Mouse (Mus musculus) heart, embryonic 13.5 days (tissue): ENCODE measurements around the gene Bbs10. TPM values are rescaled to one million over a fixed set of nuclear protein-coding genes. Genes with fewer than 3 reads are reported as not detected.

ENCODE experiments used
- ATAC-seq: fragments of 200-750 bp; cut with Nextera tagmentation; 2 replicates; pipeline ENCODE4 v1.8.0; 2017; ENCODE audit warnings: moderate TSS enrichment; ENCODE audit not compliant: insufficient number of reproducible peaks, low FRiP score, low TSS enrichment; ENCODE audit errors: extremely low read depth
- H3K27ac ChIP-seq: fragments of 300-500 bp; sonication (generic); replicated peaks from 2 replicates; pipeline ENCODE4 v1.5.1; 2015; ENCODE audit warnings: moderate library complexity, mild to moderate bottlenecking, inconsistent platforms
- H3K27me3 ChIP-seq: fragments of 300-500 bp; sonication (generic); replicated peaks from 2 replicates; pipeline ENCODE4 v1.6.1; 2015; ENCODE audit warnings: mild to moderate bottlenecking, inconsistent platforms
- H3K36me3 ChIP-seq: fragments of 300-500 bp; sonication (generic); 2 replicates; pipeline ENCODE4 v1.6.1; 2015; ENCODE audit warnings: mild to moderate bottlenecking, inconsistent platforms
- H3K4me1 ChIP-seq: fragments of 300-500 bp; sonication (generic); 2 replicates; pipeline ENCODE4 v1.6.1; 2015; ENCODE audit warnings: inconsistent platforms
- H3K4me2 ChIP-seq: fragments of 300-500 bp; sonication (generic); 2 replicates; pipeline ENCODE4 v1.6.1; 2015; ENCODE audit warnings: inconsistent platforms, mild to moderate bottlenecking, moderate library complexity
- H3K4me3 ChIP-seq: fragments of 300-500 bp; sonication (generic); 2 replicates; pipeline ENCODE4 v1.5.1; 2015; ENCODE audit warnings: moderate library complexity, mild to moderate bottlenecking, inconsistent platforms
- H3K9ac ChIP-seq: fragments of 300-500 bp; sonication (generic); 2 replicates; pipeline ENCODE4 v1.6.1; 2015; ENCODE audit warnings: inconsistent platforms, mild to moderate bottlenecking, moderate library complexity
- H3K9me3 ChIP-seq: fragments of 300-500 bp; sonication (generic); 2 replicates; pipeline ENCODE4 v1.6.1; 2016; ENCODE audit warnings: inconsistent platforms
- WGBS: fragments of 180-500 bp; shearing (Covaris S2); methylation state at CpG from one replicate; pipeline ENCODE4 v1.1.7; 2015; ENCODE audit warnings: mixed read lengths; 5-methylcytosine and 5-hydroxymethylcytosine counted together
- polyA plus RNA-seq: library from polyadenylated mRNA; unstranded; fragments of >200 nt; fragmentation: Nextera tagmentation; extraction: Ambion mirVana; gene quantifications from 2 replicates; pipeline ENCODE4 v1.2.1, GENCODE M21; 2015

Bbs10 gene
- polyA plus RNA-seq, 1 experiment from 2014 or later, result 3.8 TPM

DNA sequence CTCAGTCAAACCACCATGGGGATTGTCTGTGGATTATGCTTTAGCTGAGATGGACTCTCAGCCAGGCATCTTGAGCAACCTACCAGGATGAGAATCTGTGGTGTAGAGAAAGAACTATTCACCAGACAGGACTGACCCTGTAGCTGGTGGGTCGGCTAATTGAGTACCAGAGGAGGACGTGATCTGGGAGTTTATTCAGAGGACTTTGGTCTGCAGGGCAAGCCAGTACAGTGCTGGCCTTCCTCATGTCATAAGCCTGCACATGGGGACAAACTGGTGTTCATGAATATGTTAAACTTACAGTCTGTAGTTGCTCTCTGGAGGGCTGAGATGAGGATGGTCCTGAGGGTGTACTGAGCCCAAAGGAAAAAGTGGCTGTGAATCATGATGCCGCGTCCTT lies 29.5 kb downstream of the Bbs10 start:
- Histone ChIP-seq H3K27me3 (no peaks in the 10 kb centered on the region), H3K36me3 (no peaks in the 10 kb centered on the region), H3K9me3 (no peaks in the 10 kb centered on the region), H3K4me1 (no peaks in the 10 kb centered on the region), H3K4me3 (no peak overlapping the region), H3K9ac (no peak overlapping the region), H3K27ac (no peak overlapping the region), H3K4me2 (no peak overlapping the region)
- ATAC-seq, result no peak
- WGBS, result 73% methylated on average over 4 of the region's 4 CpGs

DNA sequence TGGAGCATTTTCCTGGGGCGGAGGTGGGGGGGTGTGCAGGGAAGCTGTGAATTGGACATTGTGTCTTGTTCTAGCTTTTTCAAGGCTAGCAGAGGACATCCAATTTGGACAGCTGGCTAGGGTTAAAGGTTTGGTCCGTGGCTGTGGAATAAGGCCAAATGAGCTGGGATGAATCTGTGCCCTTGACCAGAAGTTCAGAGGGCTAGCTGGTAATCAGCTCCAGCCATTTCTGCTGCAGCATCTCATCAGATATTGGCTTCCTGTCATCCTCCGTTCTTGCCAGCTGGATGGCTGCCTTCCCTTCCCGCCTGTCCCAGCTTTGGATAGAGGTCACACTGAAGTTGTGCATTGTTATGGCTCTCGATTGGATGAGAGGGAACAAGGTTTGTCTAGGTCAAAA lies 30.8 kb downstream of the Bbs10 start:
- no peak overlapping the region for H3K27ac ChIP-seq
- H3K4me3 ChIP-seq, result no peak overlapping the region
- no peaks in the 10 kb centered on the region for H3K4me1 ChIP-seq
- H3K27me3 ChIP-seq, result no peaks in the 10 kb centered on the region
- ATAC-seq, result no peak
- H3K36me3 ChIP-seq, result no peaks in the 10 kb centered on the region
- WGBS, result 69% methylated on average over 5 of the region's 5 CpGs
- H3K4me2 ChIP-seq, result no peak overlapping the region
- no peaks in the 10 kb centered on the region for H3K9me3 ChIP-seq
- H3K9ac ChIP-seq, result no peak overlapping the region

GRCm38 (mm10) chr10:111334902-111335301 lies 36.4 kb downstream of the Bbs10 start:
- no peaks in the 10 kb centered on the region for H3K36me3 ChIP-seq
- H3K4me2 ChIP-seq, result no peak overlapping the region
- no peak overlapping the region for H3K4me3 ChIP-seq
- no peak overlapping the region for H3K27ac ChIP-seq
- H3K9ac ChIP-seq, result no peak overlapping the region
- no peak for ATAC-seq
- 90% methylated on average over 2 of the region's 2 CpGs for WGBS
- H3K4me1 ChIP-seq, result peaks cover 10% of the 10 kb centered on the region
- H3K27me3 ChIP-seq, result no peaks in the 10 kb centered on the region
- H3K9me3 ChIP-seq, result no peaks in the 10 kb centered on the region

GRCm38 (mm10) chr10:111335517-111336352 lies 37.3 kb downstream of the Bbs10 start:
- no peaks in the 10 kb centered on the region for H3K9me3 ChIP-seq
- H3K4me1 ChIP-seq, result peaks cover 10% of the 10 kb centered on the region
- peak overlapping the region; percentile 45 for H3K9ac ChIP-seq
- H3K27ac ChIP-seq, result no peak overlapping the region
- H3K4me2 ChIP-seq, result peak overlapping the region; percentile 69
- no peaks in the 10 kb centered on the region for H3K27me3 ChIP-seq
- H3K4me3 ChIP-seq, result peak overlapping the region; percentile 38
- ATAC-seq, result no peak
- WGBS, result 15% methylated on average over 29 of the region's 29 CpGs
- H3K36me3 ChIP-seq, result no peaks in the 10 kb centered on the region

GRCm38 (mm10) chr10:111336353-111336713 lies 37.9 kb downstream of the Bbs10 start:
- 14% methylated on average over 10 of the region's 10 CpGs for WGBS
- peak overlapping the region; percentile 69 for H3K4me2 ChIP-seq
- no peak overlapping the region for H3K27ac ChIP-seq
- H3K9me3 ChIP-seq, result no peaks in the 10 kb centered on the region
- peak overlapping the region; percentile 38 for H3K4me3 ChIP-seq
- ATAC-seq, result no peak
- H3K9ac ChIP-seq, result peak overlapping the region; percentile 45
- H3K27me3 ChIP-seq, result no peaks in the 10 kb centered on the region
- H3K36me3 ChIP-seq, result no peaks in the 10 kb centered on the region
- H3K4me1 ChIP-seq, result peaks cover 10% of the 10 kb centered on the region

GRCm38 (mm10) chr10:111339296-111339695 lies 40.8 kb downstream of the Bbs10 start:
- no peaks in the 10 kb centered on the region for H3K9me3 ChIP-seq
- H3K4me3 ChIP-seq, result no peak overlapping the region
- 70% methylated on average over 11 of the region's 11 CpGs for whole genome bisulfite sequencing
- peaks cover 10% of the 10 kb centered on the region for H3K4me1 ChIP-seq
- H3K4me2 ChIP-seq, result no peak overlapping the region
- no peak overlapping the region for H3K27ac ChIP-seq
- no peak for ATAC-seq
- no peaks in the 10 kb centered on the region for H3K36me3 ChIP-seq
- no peak overlapping the region for H3K9ac ChIP-seq
- no peaks in the 10 kb centered on the region for H3K27me3 ChIP-seq

- Histone ChIP-seq H3K9me3 (no peaks in the 10 kb centered on the region), H3K27ac (no peak overlapping the region), H3K27me3 (no peaks in the 10 kb centered on the region), H3K4me3 (no peak overlapping the region), H3K36me3 (no peaks in the 10 kb centered on the region), H3K4me2 (no peak overlapping the region), H3K9ac (no peak overlapping the region), H3K4me1 (no peaks in the 10 kb centered on the region)
- WGBS, result 70% methylated on average over 7 of the region's 7 CpGs
- ATAC-seq, result no peak
These were observed 43.3 kb downstream of the Bbs10 start for GRCm38 (mm10) chr10:111341761-111342160.

DNA sequence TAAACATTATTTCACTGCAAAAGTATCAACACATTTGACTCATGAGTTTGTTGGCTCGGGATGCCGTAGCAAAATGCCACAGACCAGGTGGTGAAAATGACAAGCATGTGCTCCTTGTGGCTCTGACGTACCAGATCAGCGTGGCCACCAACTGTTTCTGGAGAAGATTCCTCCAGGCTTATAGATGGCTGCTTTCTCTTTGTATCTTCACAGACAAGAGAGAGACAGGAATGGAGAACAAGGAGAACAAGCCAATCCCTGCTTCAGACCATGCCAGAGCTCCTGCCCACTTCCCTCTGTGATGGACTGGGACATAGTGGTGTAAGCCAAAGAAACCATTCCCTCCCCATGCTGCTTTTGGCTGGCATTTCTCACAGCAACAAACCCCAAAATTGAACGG lies 45.1 kb downstream of the Bbs10 start:
- Histone ChIP-seq H3K27ac (no peak overlapping the region), H3K4me3 (no peak overlapping the region), H3K27me3 (no peaks in the 10 kb centered on the region), H3K9ac (no peak overlapping the region), H3K4me1 (no peaks in the 10 kb centered on the region), H3K36me3 (no peaks in the 10 kb centered on the region), H3K9me3 (no peaks in the 10 kb centered on the region), H3K4me2 (no peak overlapping the region)
- WGBS, result 87% methylated on average over 5 of the region's 5 CpGs
- ATAC-seq, result no peak

GRCm38 (mm10) chr10:111348263-111348662 lies 49.8 kb downstream of the Bbs10 start:
- H3K9me3 ChIP-seq, result no peaks in the 10 kb centered on the region
- H3K27ac ChIP-seq, result no peak overlapping the region
- H3K9ac ChIP-seq, result no peak overlapping the region
- no peaks in the 10 kb centered on the region for H3K36me3 ChIP-seq
- H3K4me1 ChIP-seq, result no peaks in the 10 kb centered on the region
- no peak for ATAC-seq
- no peaks in the 10 kb centered on the region for H3K27me3 ChIP-seq
- no peak overlapping the region for H3K4me2 ChIP-seq
- H3K4me3 ChIP-seq, result no peak overlapping the region
- 41% methylated on average over 2 of the region's 2 CpGs for WGBS

Other genes starting within 250 kb of the Bbs10 start
- 22.5 and 26.4 TPM in 2 replicates for gene Osbpl8, start 133.9 kb upstream of the Bbs10 start, polyA plus RNA-seq
- gene Nap1l1, start 174.5 kb downstream of the Bbs10 start, polyA plus RNA-seq, result 135 and 143 TPM in 2 replicates
- 23.9 and 24.8 TPM in 2 replicates for gene Phlda1, start 207.6 kb downstream of the Bbs10 start, polyA plus RNA-seq